Mouse (Mus musculus): ENCODE results near the gene Cyp1a1.

DNA sequence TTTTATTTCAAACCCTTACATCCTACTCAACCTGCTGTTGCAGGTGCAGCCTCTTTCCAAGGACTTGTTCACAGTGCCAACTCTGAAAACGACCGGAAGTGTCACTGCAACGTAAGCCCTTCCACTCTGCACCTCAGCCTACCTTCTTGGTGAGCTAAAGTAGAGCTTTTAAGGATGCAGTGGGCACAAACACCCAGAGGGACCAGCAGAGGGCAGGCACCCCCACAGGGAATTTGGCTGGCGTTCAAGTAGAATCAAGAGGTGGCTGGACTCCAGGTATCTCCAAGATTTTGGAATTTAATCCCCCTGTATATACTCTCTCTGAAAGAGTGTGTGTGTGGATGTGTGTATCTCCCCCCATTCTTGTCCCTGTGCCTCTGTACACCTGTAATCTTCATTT is 29.9 kb upstream of the Cyp1a1 start:
- TF ChIP-seq CTCF (IDR thresholded peaks at IDR 0.05; ENCODE audit: control insufficient read depth, insufficient read depth, insufficient replicate concordance, low read depth, low read length) (no peak), POLR2A (IDR thresholded peaks at IDR 0.05; ENCODE audit: control insufficient read depth, low read depth, low read length) (no peak)

Measured in testis, adult 2 months (tissue).